Mouse (Mus musculus) c-Kit-positive CD71-positive TER-119-positive erythroid progenitor cells, embryonic 14.5 days (primary cell): ENCODE measurements around the gene Hist3h2ba.
"Not testable (repeated sequence)": the region's sequence is repeated elsewhere in the genome, so short reads cannot be mapped to it uniquely, and the experiment has no call there.

ENCODE experiments used
- DNase-seq: peaks from one replicate; pipeline ENCODE4 v3.0.0-alpha.2; 2013; ENCODE audit warnings: low spot score

Gene Hist3h2ba

GRCm38 (mm10) chr11:58938322-58939087 is 10.2 kb upstream of the Hist3h2ba start, which contains the start of gene Rnf187:
TSS of gene Rnf187 (minus strand) at chr11:58938916.
- peak; percentile 84 for DNase-seq

GRCm38 (mm10) chr11:58939088-58939439 is 9.7 kb upstream of the Hist3h2ba start:
- DNase-seq, result no peak

GRCm38 (mm10) chr11:58944136-58944535 is 4.6 kb upstream of the Hist3h2ba start:
- DNase-seq, result no peak

GRCm38 (mm10) chr11:58947306-58947705 is 1.4 kb upstream of the Hist3h2ba start:
- DNase-seq, result no peak

GRCm38 (mm10) chr11:58947798-58948528 is 757 bp upstream of the Hist3h2ba start:
- no peak for DNase-seq

GRCm38 (mm10) chr11:58949480-58950431 is 1.0 kb downstream of the Hist3h2ba start:
- DNase-seq, result no peak

- DNase-seq, result no peak
Observed at GRCm38 (mm10) chr11:58951210-58951609, 2.5 kb downstream of the Hist3h2ba start.

GRCm38 (mm10) chr11:58953351-58954169 is 4.8 kb downstream of the Hist3h2ba start:
- DNase-seq, result peak; percentile 53

GRCm38 (mm10) chr11:58954170-58954419 is 5.4 kb downstream of the Hist3h2ba start:
- DNase-seq, result not testable (repeated sequence)

- peak; percentile 98 for DNase-seq
Observed at GRCm38 (mm10) chr11:58954420-58955142, 5.9 kb downstream of the Hist3h2ba start, which contains the start of the genes Hist3h2a and Trim17. TSS of gene Hist3h2a (plus strand) at chr11:58954685. TSS of gene Trim17 (plus strand) at chr11:58954685.

- DNase-seq, result peak; percentile 48
Observed at GRCm38 (mm10) chr11:58955143-58955867, 6.6 kb downstream of the Hist3h2ba start.

- no peak for DNase-seq
Observed at GRCm38 (mm10) chr11:58955868-58956257, 7.1 kb downstream of the Hist3h2ba start.

GRCm38 (mm10) chr11:58957226-58957914 is 8.7 kb downstream of the Hist3h2ba start:
- no peak for DNase-seq

GRCm38 (mm10) chr11:58958536-58958935 is 9.8 kb downstream of the Hist3h2ba start:
- no peak for DNase-seq

GRCm38 (mm10) chr11:58959186-58959825 is 10.6 kb downstream of the Hist3h2ba start:
- DNase-seq, result no peak

GRCm38 (mm10) chr11:58959921-58960465 is 11.3 kb downstream of the Hist3h2ba start:
- DNase-seq, result peak; percentile 89

- DNase-seq, result no peak
Observed at GRCm38 (mm10) chr11:58961364-58962177, 12.9 kb downstream of the Hist3h2ba start.

- no peak for DNase-seq
Observed at GRCm38 (mm10) chr11:58963543-58963942, 14.8 kb downstream of the Hist3h2ba start.
